8 mouse cellular contexts compared by ENCODE assay signal in genomic region chr11:48833078-48833730, GRCm38 (mm10). TPM values are rescaled to one million over a fixed set of nuclear protein-coding genes. Genes with fewer than 3 reads are reported as not detected.
DNase-seq lines count a peak whose midpoint lies in the region; ATAC-seq and TF ChIP-seq lines count a peak whose summit lies in the region.

No protein-coding gene starts in this region.

- H3K4me2 ChIP-seq in forebrain, embryonic 14.5 days (ENCODE audit: low read length) = peak overlapping the region; percentile 56
- H3K4me2 ChIP-seq in liver, embryonic 12.5 days = peak overlapping the region; percentile 83
- peak overlapping the region; percentile 67 for H3K4me2 ChIP-seq in stomach, postnatal 0 days (replicated peaks; ENCODE audit: low read depth)

- no peak overlapping the region for H3K9ac ChIP-seq in forebrain, embryonic 14.5 days (ENCODE audit: low read length)
- peak overlapping the region; percentile 42; the same call in 1 of the 2 replicates for H3K9ac ChIP-seq in liver, embryonic 12.5 days
- no peak overlapping the region for H3K9ac ChIP-seq in stomach, postnatal 0 days (ENCODE audit: low read length)

- 14% methylated on average over 9 of the region's 9 CpGs for WGBS in spleen, adult 2 months
- WGBS in forebrain, embryonic 14.5 days = 36% methylated on average over 9 of the region's 9 CpGs
- WGBS in liver, embryonic 12.5 days (ENCODE audit: insufficient replicate concordance) = 22% methylated on average over 8 of the region's 9 CpGs
- 31% methylated on average over 8 of the region's 9 CpGs for WGBS in stomach, postnatal 0 days

- peak overlapping the region; percentile 74 for H3K4me3 ChIP-seq in spleen, adult 2 months (ENCODE audit: extremely low read depth, insufficient read depth, insufficient read length)
- peak overlapping the region; percentile 56 for H3K4me3 ChIP-seq in forebrain, embryonic 14.5 days (ENCODE audit: low read depth, low read length)
- peak overlapping the region; percentile 73 for H3K4me3 ChIP-seq in liver, embryonic 12.5 days
- H3K4me3 ChIP-seq in stomach, postnatal 0 days (ENCODE audit: low read depth, low read length) = peak overlapping the region; percentile 62

- TF ChIP-seq CTCF in spleen, adult 2 months (IDR thresholded peaks at IDR 0.05; ENCODE audit: extremely low read depth, insufficient read depth, insufficient read length, insufficient replicate concordance) = no peak
- TF ChIP-seq CTCF in stomach, postnatal 0 days (IDR thresholded peaks at IDR 0.05; ENCODE audit: low read depth) = no peak

- no peak for ATAC-seq in forebrain, embryonic 14.5 days
- peak; percentile 70 for ATAC-seq in liver, embryonic 12.5 days
- no peak for ATAC-seq in stomach, postnatal 0 days (ENCODE audit: low FRiP score, low TSS enrichment)

- H3K27me3 ChIP-seq in spleen, adult 2 months (ENCODE audit: control insufficient read depth, insufficient read depth, low read length) = no peaks in the 10 kb centered on the region
- 0 out of 2 replicates have a peak, but pooled peaks cover 5% of the 10 kb centered on the region for H3K27me3 ChIP-seq in forebrain, embryonic 14.5 days (replicated peaks; ENCODE audit: control insufficient read depth, insufficient read depth, low read length)
- H3K27me3 ChIP-seq in liver, embryonic 12.5 days (replicated peaks) = peaks cover 26% of the 10 kb centered on the region
- no peaks in the 10 kb centered on the region for H3K27me3 ChIP-seq in stomach, postnatal 0 days (ENCODE audit: control insufficient read depth, insufficient read depth, low read length)

- H3K9me3 ChIP-seq in forebrain, embryonic 14.5 days (replicated peaks; ENCODE audit: control insufficient read depth, low read length) = no peaks in the 10 kb centered on the region
- no peaks in the 10 kb centered on the region for H3K9me3 ChIP-seq in liver, embryonic 12.5 days (replicated peaks)
- no peaks in the 10 kb centered on the region for H3K9me3 ChIP-seq in stomach, postnatal 0 days (ENCODE audit: control insufficient read depth, low read length)

- no peak for TF ChIP-seq EP300 in stomach, postnatal 0 days (optimal IDR thresholded peaks at IDR 0.05)

- no peak for TF ChIP-seq POLR2A in spleen, adult 2 months (IDR thresholded peaks at IDR 0.05; ENCODE audit: low read depth, low read length)

- no peak for DNase-seq in spleen, adult 2 months (ENCODE audit: low read depth in 1 of 2, low spot score in 2 of 2)
- DNase-seq in spleen, postnatal 4 days (ENCODE audit: low spot score in 2 of 2) = no peak
- no peak for DNase-seq in forebrain, embryonic 14.5 days (ENCODE audit: low spot score)
- DNase-seq in stomach, postnatal 0 days (ENCODE audit: low spot score) = no peak
- DNase-seq in adrenal gland, adult (ENCODE audit: inconsistent age in 2 of 2, low spot score in 1 of 2) = no peak
- no peak for DNase-seq in kidney, adult 8-10 months
- DNase-seq in frontal cortex, postnatal 25 days (ENCODE audit: low spot score in 2 of 2) = no peak

- H3K36me3 ChIP-seq in spleen, adult 2 months (ENCODE audit: control insufficient read depth, insufficient read depth, low read length) = no peaks in the 10 kb centered on the region
- no peaks in the 10 kb centered on the region for H3K36me3 ChIP-seq in forebrain, embryonic 14.5 days (ENCODE audit: control insufficient read depth, insufficient read depth, low read length)
- no peaks in the 10 kb centered on the region for H3K36me3 ChIP-seq in liver, embryonic 12.5 days
- H3K36me3 ChIP-seq in stomach, postnatal 0 days (ENCODE audit: control insufficient read depth, insufficient read depth, low read length) = no peaks in the 10 kb centered on the region

- H3K27ac ChIP-seq in spleen, adult 2 months (ENCODE audit: insufficient read depth, low read length) = no peak overlapping the region
- H3K27ac ChIP-seq in forebrain, embryonic 14.5 days (ENCODE audit: low read depth, low read length) = no peak overlapping the region
- H3K27ac ChIP-seq in liver, embryonic 12.5 days = peak overlapping the region; percentile 71; the same call in 1 of the 2 replicates
- no peak overlapping the region for H3K27ac ChIP-seq in stomach, postnatal 0 days (replicated peaks)

- H3K4me1 ChIP-seq in spleen, adult 2 months (ENCODE audit: control insufficient read depth, insufficient read depth, insufficient read length) = no peaks in the 10 kb centered on the region; the same call in 1 of the 2 replicates
- peaks cover 2% of the 10 kb centered on the region; the same call in 1 of the 2 replicates for H3K4me1 ChIP-seq in forebrain, embryonic 14.5 days (ENCODE audit: control insufficient read depth, insufficient read depth, low read length)
- peaks cover 32% of the 10 kb centered on the region for H3K4me1 ChIP-seq in liver, embryonic 12.5 days
- H3K4me1 ChIP-seq in stomach, postnatal 0 days (replicated peaks; ENCODE audit: control insufficient read depth, insufficient read depth) = 0 out of 2 replicates have a peak, but pooled peaks cover 3% of the 10 kb centered on the region

RNA-seq across cellular contexts. Expression of gene Gm12184, which starts 6.7 kb away (rescaled TPM):
- polyA plus RNA-seq in spleen, adult 2 months (2012; rRNA removed) = 3.9 and 6.1 TPM in 2 replicates
- 3.5 and 3.6 TPM in 2 replicates for polyA plus RNA-seq in forebrain, embryonic 14.5 days (2014; fragmentation: Nextera tagmentation; extraction: Ambion mirVana)
- 4.1 and 5.0 TPM in 2 replicates for polyA plus RNA-seq in liver, embryonic 12.5 days (2016; fragmentation: Nextera tagmentation; extraction: Ambion mirVana)
- polyA plus RNA-seq in stomach, postnatal 0 days (2015; fragmentation: Nextera tagmentation; extraction: Ambion mirVana) = 5.0 and 7.3 TPM in 2 replicates

RNA-seq across cellular contexts. Expression of gene Trim7, which starts 7.3 kb away (rescaled TPM):
- polyA plus RNA-seq in spleen, adult 2 months (2012; rRNA removed) = 53.6 and 63.6 TPM in 2 replicates
- polyA plus RNA-seq in forebrain, embryonic 14.5 days (2014; fragmentation: Nextera tagmentation; extraction: Ambion mirVana) = 0.61 and 1.3 TPM in 2 replicates
- not detected in 2 replicates for polyA plus RNA-seq in liver, embryonic 12.5 days (2016; fragmentation: Nextera tagmentation; extraction: Ambion mirVana)
- 3.0 and 3.4 TPM in 2 replicates for polyA plus RNA-seq in stomach, postnatal 0 days (2015; fragmentation: Nextera tagmentation; extraction: Ambion mirVana)

RNA-seq across cellular contexts. Expression of gene Trim41, which starts 16.1 kb away (rescaled TPM):
- polyA plus RNA-seq in spleen, adult 2 months (2012; rRNA removed) = 24.4 and 24.7 TPM in 2 replicates
- 3.2 and 4.0 TPM in 2 replicates for polyA plus RNA-seq in forebrain, embryonic 14.5 days (2014; fragmentation: Nextera tagmentation; extraction: Ambion mirVana)
- polyA plus RNA-seq in liver, embryonic 12.5 days (2016; fragmentation: Nextera tagmentation; extraction: Ambion mirVana) = 2.1 and 2.3 TPM in 2 replicates
- 3.6 and 4.0 TPM in 2 replicates for polyA plus RNA-seq in stomach, postnatal 0 days (2015; fragmentation: Nextera tagmentation; extraction: Ambion mirVana)

RNA-seq across cellular contexts. Expression of gene Rack1, which starts 33.1 kb away (rescaled TPM):
- 2,204 and 3,047 TPM in 2 replicates for polyA plus RNA-seq in spleen, adult 2 months (2012; rRNA removed)
- 553 and 718 TPM in 2 replicates for polyA plus RNA-seq in forebrain, embryonic 14.5 days (2014; fragmentation: Nextera tagmentation; extraction: Ambion mirVana)
- polyA plus RNA-seq in liver, embryonic 12.5 days (2016; fragmentation: Nextera tagmentation; extraction: Ambion mirVana) = 735 and 768 TPM in 2 replicates
- 524 and 529 TPM in 2 replicates for polyA plus RNA-seq in stomach, postnatal 0 days (2015; fragmentation: Nextera tagmentation; extraction: Ambion mirVana)

RNA-seq across cellular contexts. Expression of gene Irgm1, which starts 38.3 kb away (rescaled TPM):
- 10.6 and 13.0 TPM in 2 replicates for polyA plus RNA-seq in spleen, adult 2 months (2012; rRNA removed)
- polyA plus RNA-seq in forebrain, embryonic 14.5 days (2014; fragmentation: Nextera tagmentation; extraction: Ambion mirVana) = 1.9 and 2.2 TPM in 2 replicates
- polyA plus RNA-seq in liver, embryonic 12.5 days (2016; fragmentation: Nextera tagmentation; extraction: Ambion mirVana) = 16.3 and 16.5 TPM in 2 replicates
- polyA plus RNA-seq in stomach, postnatal 0 days (2015; fragmentation: Nextera tagmentation; extraction: Ambion mirVana) = 12.8 and 14.4 TPM in 2 replicates

Comparison
In these comparisons a context has a peak if more than half of its experiments do, and no peak if none do; other contexts are left out.
1. RNA of gene Trim7, which starts 7.3 kb away (polyA plus RNA-seq): 53.6 to 63.6 TPM in spleen, adult 2 months; 3.0 to 3.4 TPM in stomach, postnatal 0 days, 0.61 to 1.3 TPM in forebrain, embryonic 14.5 days and not detected in liver, embryonic 12.5 days; every median in the first group is over 10 times any median in the second.
2. Peak in every context shown above with its lines, with median percentiles within 50 percentile points of each other: H3K4me3 ChIP-seq and H3K4me2 ChIP-seq.